Mouse (Mus musculus): Measurements from ENCODE around the gene Boc.

DNA sequence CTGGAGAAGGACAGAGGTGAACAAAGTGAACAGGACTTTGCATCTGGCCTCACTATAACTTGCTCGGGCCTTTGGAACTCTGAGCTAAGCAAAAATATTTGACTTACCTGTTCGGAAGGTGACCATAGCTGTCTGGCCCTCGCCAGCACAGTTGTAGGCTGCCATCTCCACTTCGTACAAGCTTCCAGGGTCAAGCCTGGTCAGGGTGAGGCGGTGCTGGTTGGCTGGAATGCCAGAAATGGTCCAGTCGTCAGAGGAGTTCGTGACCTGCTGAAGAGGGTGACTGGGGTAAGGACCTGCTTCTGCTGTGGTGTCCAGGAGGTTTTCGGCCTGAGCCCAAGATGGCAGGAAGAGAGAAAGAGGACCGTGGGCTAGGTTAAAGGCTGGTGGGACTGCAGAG lies 66.0 kb downstream of the Boc start:
- TF ChIP-seq CTCF (IDR thresholded peaks at IDR 0.05; ENCODE audit: insufficient read depth, low read depth, low read length) (no peak), POLR2A (IDR thresholded peaks at IDR 0.05; ENCODE audit: insufficient read depth, low read depth, low read length) (no peak)

Measured in olfactory bulb, adult 2 months (tissue).